Mouse (Mus musculus): ENCODE results near the gene Tead2.
A peak's percentile ranks its signal among the peaks of the same experiment; 100 is the strongest.

Gene Tead2

GRCm38 (mm10) chr7:45192585-45193310, 22.8 kb upstream of the Tead2 start:
- no peak for DNase-seq

GRCm38 (mm10) chr7:45193406-45193805, 22.1 kb upstream of the Tead2 start:
- no peak for DNase-seq

DNA sequence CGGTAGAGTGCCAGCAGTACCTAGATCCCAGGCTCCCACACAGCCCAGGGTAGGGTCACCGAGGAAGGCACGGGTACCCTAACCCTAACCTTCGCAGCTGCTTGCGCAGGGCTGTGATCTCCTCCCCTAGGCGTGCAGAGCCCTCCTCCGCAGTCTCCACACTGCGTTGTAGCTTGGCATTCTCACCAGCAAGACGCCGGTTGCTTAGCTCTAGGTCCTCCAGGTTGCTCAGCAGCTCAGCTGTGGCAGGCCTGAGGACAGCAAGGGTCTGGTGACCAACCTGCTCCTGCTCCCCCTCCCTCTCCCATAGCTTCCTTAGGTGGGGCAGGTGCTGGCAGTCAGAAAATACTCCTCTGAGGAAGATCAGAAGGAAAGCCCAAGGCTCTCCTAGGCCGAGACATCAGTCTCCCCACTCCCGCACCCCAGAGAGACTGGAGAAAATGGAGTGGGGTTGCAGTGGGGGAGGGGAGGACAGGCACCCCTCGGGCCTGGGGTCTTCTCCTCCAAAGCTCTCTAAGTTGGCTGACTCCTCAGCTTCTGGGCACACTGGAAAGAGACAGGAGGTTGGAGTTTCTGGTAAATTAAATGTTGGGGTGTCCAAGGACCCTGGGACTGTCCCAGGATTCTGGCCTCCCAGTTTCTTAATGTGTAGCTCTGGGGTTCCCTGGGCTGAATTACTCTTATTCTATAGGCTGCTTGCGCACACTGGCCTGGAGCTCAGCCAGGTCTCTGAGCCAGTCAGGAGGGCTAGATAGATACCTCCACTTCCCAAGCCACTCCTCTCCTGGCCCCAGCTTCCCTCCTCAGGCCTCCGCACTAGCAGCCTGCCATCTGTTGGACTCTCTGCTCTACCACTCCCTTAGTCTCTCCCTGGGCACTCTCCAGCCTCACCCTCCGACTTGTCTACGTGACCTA, 21.4 kb upstream of the Tead2 start:
- DNase-seq, result peak in 1 of 2 experiments; percentile 16

- no peak for DNase-seq
Observed at GRCm38 (mm10) chr7:45195341-45196175, 20.0 kb upstream of the Tead2 start.

DNA sequence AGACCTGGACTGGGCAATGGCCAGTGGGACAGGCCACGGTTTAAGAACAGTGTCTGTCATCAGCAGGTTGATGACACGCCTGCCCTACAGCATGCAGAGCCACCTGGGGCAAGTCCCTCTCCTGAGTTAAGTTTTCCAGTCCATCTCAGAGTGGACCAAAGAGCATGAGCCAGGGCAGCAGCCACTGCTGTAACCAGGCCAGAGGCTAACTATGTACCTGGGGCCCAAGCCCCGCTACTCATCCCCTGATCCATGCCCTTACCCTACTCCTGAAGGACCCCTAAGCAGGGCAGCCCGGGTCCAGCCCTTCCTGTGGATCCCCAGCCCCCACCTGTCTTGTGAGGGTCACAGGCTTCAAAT, 19.4 kb upstream of the Tead2 start:
- no peak for DNase-seq

- no peak for DNase-seq
Observed at GRCm38 (mm10) chr7:45196994-45197393, 18.6 kb upstream of the Tead2 start.

- DNase-seq, result peak; percentile 71 to 78
Observed at GRCm38 (mm10) chr7:45198435-45198834, 17.1 kb upstream of the Tead2 start.

- no peak for DNase-seq
Observed at GRCm38 (mm10) chr7:45198961-45199360, 16.6 kb upstream of the Tead2 start.

GRCm38 (mm10) chr7:45202654-45203053, 12.9 kb upstream of the Tead2 start:
- no peak for DNase-seq

GRCm38 (mm10) chr7:45204380-45205143, 11.0 kb upstream of the Tead2 start, which contains the start of gene Ccdc155:
Gene Ccdc155 (minus strand): TSS chr7:45204892.
- peak; percentile 94 to 96 for DNase-seq

- DNase-seq, result no peak
Observed at GRCm38 (mm10) chr7:45208260-45208659, 7.3 kb upstream of the Tead2 start.

DNA sequence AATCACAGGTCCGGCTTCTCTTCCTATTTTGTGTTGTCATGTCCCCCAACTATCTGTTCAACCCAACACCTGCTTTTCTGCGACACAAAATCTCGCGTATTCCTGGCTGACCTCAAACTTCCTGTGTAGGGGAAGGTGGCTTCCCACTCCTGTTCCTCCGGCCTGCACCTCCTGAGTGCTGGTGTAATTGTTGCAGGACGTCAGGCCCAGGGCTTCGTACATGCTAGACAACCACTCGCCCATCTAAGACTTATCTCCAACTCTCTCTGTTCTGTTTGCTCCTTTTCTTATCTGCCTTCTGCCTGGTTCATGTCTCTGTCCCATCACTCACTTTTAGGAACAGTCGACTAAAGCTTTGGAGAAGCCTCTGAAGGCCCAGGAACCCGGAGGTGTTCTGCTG, 4.5 kb upstream of the Tead2 start:
- no peak for DNase-seq

DNA sequence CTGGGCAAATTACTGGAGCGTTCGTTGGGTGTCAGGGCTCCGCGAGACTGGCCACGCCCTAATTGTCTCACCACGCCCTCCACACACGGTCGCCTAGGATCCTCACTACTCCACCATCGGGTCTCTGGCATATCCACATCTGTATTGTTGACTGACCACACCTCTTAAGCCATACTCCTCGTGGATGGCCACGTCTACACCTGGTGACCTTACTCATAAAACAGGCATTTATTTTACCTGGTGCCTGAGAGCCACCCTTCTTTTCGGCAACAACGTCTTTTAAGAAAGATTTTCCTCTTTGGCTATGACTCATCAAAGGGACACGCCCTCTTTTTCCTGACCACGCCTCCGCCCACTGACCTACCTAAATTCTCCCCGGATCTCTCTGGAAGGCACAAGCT, 3.7 kb upstream of the Tead2 start, which contains the start of gene Dkkl1:
Gene Dkkl1, minus strand, starts transcription at position 297 of the 401 bp plus-strand sequence.
- DNase-seq, result no peak

DNA sequence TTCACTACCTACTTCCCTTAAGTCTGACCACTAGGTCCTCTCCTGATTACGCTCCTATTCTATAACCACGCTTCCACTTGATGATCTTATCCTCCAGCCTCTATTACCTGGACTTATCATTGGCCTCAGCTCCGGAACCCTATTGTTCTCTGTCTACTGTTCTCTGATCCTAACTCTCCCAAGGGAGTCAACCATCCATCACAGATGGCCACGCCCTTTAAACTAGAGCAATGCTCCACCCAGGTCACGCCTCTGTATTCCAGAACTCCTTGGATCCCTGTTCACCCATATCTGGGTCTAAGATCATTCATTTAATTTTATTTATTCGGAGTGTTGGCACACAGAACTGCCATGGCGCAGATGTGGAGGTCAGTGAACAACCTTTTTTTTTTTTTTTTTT, 3.2 kb upstream of the Tead2 start:
- no peak for DNase-seq

- DNase-seq, result no peak
Observed at GRCm38 (mm10) chr7:45213708-45214107, 1.8 kb upstream of the Tead2 start.

GRCm38 (mm10) chr7:45216442-45217183, 1.1 kb downstream of the Tead2 start:
- peak; percentile 52 to 64 for DNase-seq

DNA sequence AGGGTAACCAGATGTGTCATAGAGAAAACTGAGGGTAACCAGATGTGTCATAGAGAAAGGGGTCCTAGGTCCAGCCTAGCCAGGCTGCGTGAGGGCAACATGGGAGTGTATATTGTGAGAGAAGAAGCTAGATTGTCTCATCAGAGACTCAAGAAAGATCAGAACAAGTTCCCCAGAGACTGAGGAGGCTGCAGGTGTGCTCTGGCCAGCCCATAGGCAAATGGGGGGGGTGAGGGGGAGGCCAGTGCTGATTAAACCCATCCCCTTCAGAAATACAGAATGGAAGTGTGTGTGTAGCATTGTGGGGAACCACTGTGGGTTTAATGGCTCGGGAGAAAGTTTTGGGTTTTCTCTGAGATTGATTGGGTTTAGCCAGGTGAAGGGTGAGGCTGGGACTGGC, 6.1 kb downstream of the Tead2 start:
- DNase-seq, result no peak

- no peak for DNase-seq
Observed at GRCm38 (mm10) chr7:45224826-45225225, 9.3 kb downstream of the Tead2 start.

DNA sequence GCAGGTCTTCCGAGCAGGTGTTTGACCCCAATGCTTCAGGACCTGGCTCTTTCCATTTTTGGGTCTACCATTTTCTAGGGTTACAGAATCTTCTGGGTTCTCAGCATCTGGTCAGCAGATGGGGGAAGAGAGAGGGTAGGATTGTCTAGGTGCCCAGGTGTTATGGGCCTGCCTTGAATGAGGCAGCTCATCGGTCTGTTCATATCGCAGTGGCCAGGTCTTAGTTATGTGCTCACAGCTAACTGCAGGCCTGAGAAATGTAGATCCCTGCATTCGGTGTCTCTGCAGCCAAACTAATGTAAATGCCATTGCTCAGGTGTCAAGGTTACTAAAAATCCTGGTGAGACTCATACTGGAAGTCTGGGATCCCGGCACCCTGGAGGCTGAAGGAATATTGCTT, 10.9 kb downstream of the Tead2 start:
- no peak for DNase-seq

GRCm38 (mm10) chr7:45228548-45228947, 13.0 kb downstream of the Tead2 start:
- no peak for DNase-seq

GRCm38 (mm10) chr7:45229046-45229445, 13.5 kb downstream of the Tead2 start:
- no peak for DNase-seq

All from lung, adult 18-20 months (tissue).